Mouse (Mus musculus): ENCODE measurements around the gene Spef2. TPM values are rescaled to one million over a fixed set of nuclear protein-coding genes. Genes with fewer than 3 reads are reported as not detected.
"Not testable (repeated sequence)": the region's sequence is repeated elsewhere in the genome, so short reads cannot be mapped to it uniquely, and the experiment has no call there.

Gene Spef2
- under 1 TPM; 0.17 to 0.37 TPM for total RNA-seq (2021)
- 0.03 TPM in 1 of 2 replicates, not detected in the other for polyA plus RNA-seq (2012; rRNA removed)
- long read RNA-seq: 0 reads

- peak; percentile 83 for DNase-seq
Measured at GRCm38 (mm10) chr15:9748359-9749102, at the start of gene Spef2. TSS of gene Spef2 (minus strand) at chr15:9748868.

- no peak for DNase-seq
Measured at GRCm38 (mm10) chr15:9794131-9794530, 45.5 kb upstream of the Spef2 start.

GRCm38 (mm10) chr15:9788245-9789030, 39.8 kb upstream of the Spef2 start:
- no peak for DNase-seq

- not testable (repeated sequence) for DNase-seq
Measured at GRCm38 (mm10) chr15:9774222-9775142, 25.8 kb upstream of the Spef2 start.

GRCm38 (mm10) chr15:9768184-9768918, 19.7 kb upstream of the Spef2 start:
- DNase-seq: no peak

- DNase-seq: no peak
Measured at GRCm38 (mm10) chr15:9767034-9767433, 18.4 kb upstream of the Spef2 start.

- no peak for DNase-seq
Measured at GRCm38 (mm10) chr15:9750966-9751365, 2.3 kb upstream of the Spef2 start.

GRCm38 (mm10) chr15:9747410-9748104, 1.1 kb downstream of the Spef2 start:
- DNase-seq: no peak

GRCm38 (mm10) chr15:9742172-9742571, 6.5 kb downstream of the Spef2 start:
- no peak for DNase-seq

- no peak for DNase-seq
Measured at GRCm38 (mm10) chr15:9714574-9715458, 33.9 kb downstream of the Spef2 start.

GRCm38 (mm10) chr15:9713707-9714106, 35.0 kb downstream of the Spef2 start:
- DNase-seq: no peak

GRCm38 (mm10) chr15:9710330-9710729, 38.3 kb downstream of the Spef2 start:
- no peak for DNase-seq

GRCm38 (mm10) chr15:9705830-9706450, 42.7 kb downstream of the Spef2 start:
- DNase-seq: no peak

- no peak for DNase-seq
Measured at GRCm38 (mm10) chr15:9701845-9702244, 46.8 kb downstream of the Spef2 start.

GRCm38 (mm10) chr15:9691721-9692120, 56.9 kb downstream of the Spef2 start:
- DNase-seq: no peak

GRCm38 (mm10) chr15:9690845-9691244, 57.8 kb downstream of the Spef2 start:
- DNase-seq: no peak

GRCm38 (mm10) chr15:9690436-9690835, 58.2 kb downstream of the Spef2 start:
- no peak for DNase-seq

GRCm38 (mm10) chr15:9683485-9683884, 65.2 kb downstream of the Spef2 start:
- no peak for DNase-seq

GRCm38 (mm10) chr15:9677343-9678036, 71.2 kb downstream of the Spef2 start:
- no peak for DNase-seq

All from adrenal gland, adult 2 months (tissue).